ENCODE assay signal across 16 mouse cellular contexts in the genomic region with DNA sequence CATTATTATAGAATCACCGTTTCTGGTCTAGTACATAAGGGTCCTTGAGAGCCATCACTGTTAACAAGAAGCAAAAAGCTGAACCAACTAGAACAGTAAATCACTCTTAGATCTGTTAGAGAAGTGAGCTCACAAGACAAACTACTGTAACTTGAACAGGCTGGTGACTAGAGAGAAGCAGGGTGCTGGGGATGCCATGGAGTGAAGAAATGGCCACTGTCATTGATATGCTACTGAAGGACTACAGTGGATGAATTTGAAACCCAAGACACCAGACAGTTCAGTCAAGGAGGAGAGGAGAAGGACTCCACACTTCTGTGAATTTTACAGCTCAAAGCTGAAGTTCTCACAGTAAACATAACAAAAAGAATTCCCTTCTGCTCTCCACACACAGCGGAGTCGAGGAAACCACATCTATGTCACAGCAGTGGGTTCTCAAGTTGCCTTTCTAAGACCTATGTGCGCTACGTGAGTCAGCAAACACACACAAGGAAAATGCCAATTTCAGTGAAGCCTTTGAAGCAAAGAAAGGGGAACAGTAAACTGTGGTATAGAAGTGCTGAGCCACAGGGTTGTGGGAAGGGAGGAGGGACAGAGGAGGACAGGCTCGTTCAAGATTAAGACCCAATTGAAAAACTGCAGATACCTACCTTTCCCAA. TPM values are rescaled to one million over a fixed set of nuclear protein-coding genes. Genes with fewer than 3 reads are reported as not detected.
DNase-seq lines count a peak whose midpoint lies in the region; ATAC-seq and TF ChIP-seq lines count a peak whose summit lies in the region.
"Had no signal": no experiment of that assay in that cellular context is flagged by ENCODE, and none has a peak within 500 bp of the region (broad histone marks: within the 10 kb centered on the region; RNA-seq: fewer than 3 reads in every experiment).

No protein-coding gene starts in this region.

- no peaks in the 10 kb centered on the region for H3K9me3 ChIP-seq in kidney, embryonic 15.5 days (replicated peaks)
- H3K9me3 ChIP-seq in intestine, embryonic 15.5 days: no peaks in the 10 kb centered on the region
- H3K9me3 ChIP-seq: heart, embryonic 13.5 days; hindbrain, embryonic 13.5 days; limb, embryonic 15.5 days; midbrain, embryonic 15.5 days; neural tube, embryonic 15.5 days had no signal

- no peak overlapping the region for H3K4me2 ChIP-seq in kidney, embryonic 15.5 days
- H3K4me2 ChIP-seq in intestine, embryonic 15.5 days (replicated peaks): no peak overlapping the region
- H3K4me2 ChIP-seq: heart, embryonic 13.5 days; hindbrain, embryonic 13.5 days; limb, embryonic 15.5 days; midbrain, embryonic 15.5 days; neural tube, embryonic 15.5 days had no signal

- WGBS in kidney, embryonic 15.5 days: 44% methylated on average over 6 of the region's 6 CpGs
- WGBS in intestine, embryonic 15.5 days: 68% methylated on average over 6 of the region's 6 CpGs

- no peak for DNase-seq in kidney, postnatal 4 days
- peak; percentile 9 for DNase-seq in CD4-positive helper T cell, adult 2 months (ENCODE audit: low read depth, low spot score)
- peak; percentile 46 for DNase-seq in c-Kit-positive CD71-negative TER-119-negative erythroid progenitor cells, embryonic 14.5 days (ENCODE audit: low read depth)
- DNase-seq in left cerebral cortex, adult 2 months (ENCODE audit: extremely low spot score in 1 of 2, low spot score in 2 of 2): no peak
- DNase-seq in layer of hippocampus, postnatal 36 days: no peak
- DNase-seq: cerebellum, adult 9-11 months; kidney, adult 2 months; lung, postnatal 14 days had no signal

- TF ChIP-seq CTCF in left cerebral cortex, adult 2 months (IDR thresholded peaks at IDR 0.05): no peak

- no peaks in the 10 kb centered on the region for H3K27me3 ChIP-seq in kidney, embryonic 15.5 days
- no peaks in the 10 kb centered on the region for H3K27me3 ChIP-seq in intestine, embryonic 15.5 days (replicated peaks)
- H3K27me3 ChIP-seq: heart, embryonic 13.5 days; hindbrain, embryonic 13.5 days; limb, embryonic 15.5 days; midbrain, embryonic 15.5 days; neural tube, embryonic 15.5 days had no signal

- H3K4me3 ChIP-seq in kidney, embryonic 15.5 days (replicated peaks): no peak overlapping the region
- no peak overlapping the region for H3K4me3 ChIP-seq in left cerebral cortex, adult 2 months
- H3K4me3 ChIP-seq in intestine, embryonic 15.5 days (replicated peaks): no peak overlapping the region
- H3K4me3 ChIP-seq: heart, embryonic 13.5 days; hindbrain, embryonic 13.5 days; limb, embryonic 15.5 days; midbrain, embryonic 15.5 days; neural tube, embryonic 15.5 days had no signal

- peak; percentile 88 for ATAC-seq in kidney, embryonic 15.5 days (replicated peaks; ENCODE audit: low FRiP score)
- peak; percentile 70 for ATAC-seq in megakaryocyte-erythroid progenitor cell, adult 5-6 weeks (replicated peaks; ENCODE audit: low FRiP score, low TSS enrichment, poor library complexity, severe bottlenecking)
- no peak for ATAC-seq in intestine, embryonic 15.5 days
- ATAC-seq: midbrain, embryonic 15.5 days had no signal

- H3K9ac ChIP-seq in kidney, embryonic 15.5 days: no peak overlapping the region
- no peak overlapping the region for H3K9ac ChIP-seq in intestine, embryonic 15.5 days
- H3K9ac ChIP-seq: heart, embryonic 13.5 days; hindbrain, embryonic 13.5 days; limb, embryonic 15.5 days; midbrain, embryonic 15.5 days; neural tube, embryonic 15.5 days had no signal

- 0 out of 2 replicates have a peak overlapping the region, but pooled peaks have one; percentile 18 for H3K27ac ChIP-seq in kidney, embryonic 15.5 days
- H3K27ac ChIP-seq in left cerebral cortex, adult 2 months: no peak overlapping the region
- no peak overlapping the region for H3K27ac ChIP-seq in intestine, embryonic 15.5 days
- H3K27ac ChIP-seq: heart, embryonic 13.5 days; hindbrain, embryonic 13.5 days; limb, embryonic 15.5 days; midbrain, embryonic 15.5 days; neural tube, embryonic 15.5 days had no signal

- intact Hi-C loops in left cerebral cortex, adult 2 months (cut with DNase I): no loop called here

- no peaks in the 10 kb centered on the region for H3K36me3 ChIP-seq in kidney, embryonic 15.5 days
- no peaks in the 10 kb centered on the region for H3K36me3 ChIP-seq in intestine, embryonic 15.5 days
- H3K36me3 ChIP-seq: hindbrain, embryonic 13.5 days; limb, embryonic 15.5 days; midbrain, embryonic 15.5 days; neural tube, embryonic 15.5 days had no signal

- H3K4me1 ChIP-seq in kidney, embryonic 15.5 days: 0 out of 2 replicates have a peak, but pooled peaks cover 3% of the 10 kb centered on the region
- H3K4me1 ChIP-seq in intestine, embryonic 15.5 days (replicated peaks): no peaks in the 10 kb centered on the region
- H3K4me1 ChIP-seq: limb, embryonic 15.5 days; midbrain, embryonic 15.5 days had no signal

RNA-seq across cellular contexts. Expression of a gene that starts 20.7 kb away (rescaled TPM):
- polyA plus RNA-seq in kidney, embryonic 15.5 days (2015; fragmentation: Nextera tagmentation; extraction: Ambion mirVana): 3.6 and 5.3 TPM in 2 replicates
- total RNA-seq in megakaryocyte-erythroid progenitor cell, adult 5-6 weeks (2014; fragmentation: Nextera tagmentation): 45.7 and 56.9 TPM in 2 replicates
- total RNA-seq in megakaryocyte-erythroid progenitor cell, adult 5-6 weeks (2017): 25.5 and 36.6 TPM in 2 replicates
- 100 to 1,000 TPM; 110 to 120 TPM for total RNA-seq in left cerebral cortex, adult 2 months (2021)
- 5.3 and 5.8 TPM in 2 replicates for polyA plus RNA-seq in intestine, embryonic 15.5 days (2015; fragmentation: Nextera tagmentation; extraction: Ambion mirVana)
- total RNA-seq in layer of hippocampus, postnatal 36 days (2021): 100 to 1,000 TPM; 113 to 116 TPM

Comparison
In these comparisons a context has a peak if more than half of its experiments do, and no peak if none do; other contexts are left out.
1. DNase-seq: peak in CD4-positive helper T cell, adult 2 months (single experiment) and c-Kit-positive CD71-negative TER-119-negative erythroid progenitor cells, embryonic 14.5 days (single experiment); none in kidney, postnatal 4 days (0 of 2), left cerebral cortex, adult 2 months (0 of 2) and layer of hippocampus, postnatal 36 days (0 of 2).